Mouse (Mus musculus): ENCODE data around the gene Hus1b.
A peak's percentile ranks its signal among the peaks of the same experiment; 100 is the strongest.

Gene Hus1b

DNA sequence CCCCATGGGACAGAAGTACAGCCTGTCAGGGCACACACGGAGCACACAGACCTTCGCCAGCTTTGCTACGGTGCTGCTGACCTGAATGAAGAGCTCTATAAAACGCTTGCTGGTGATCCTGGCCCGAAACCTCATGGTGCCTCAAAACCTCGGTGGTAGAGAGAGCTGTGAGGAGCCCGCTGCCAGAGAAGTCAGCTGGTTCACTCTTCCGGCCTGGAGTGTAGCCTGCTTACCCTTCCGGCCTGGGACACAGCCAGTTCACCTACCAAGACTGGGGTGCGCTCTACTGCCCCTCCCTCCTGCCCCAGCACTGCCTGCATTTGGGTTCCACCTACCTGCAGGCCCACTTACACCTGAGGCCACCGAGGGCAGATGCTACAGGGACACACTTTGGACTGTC lies at the start of gene Hus1b:
Hus1b (minus strand) TSS at position 220 of the 400 bp plus-strand sequence.
- DNase-seq (ENCODE audit: low read depth), result no peak

DNA sequence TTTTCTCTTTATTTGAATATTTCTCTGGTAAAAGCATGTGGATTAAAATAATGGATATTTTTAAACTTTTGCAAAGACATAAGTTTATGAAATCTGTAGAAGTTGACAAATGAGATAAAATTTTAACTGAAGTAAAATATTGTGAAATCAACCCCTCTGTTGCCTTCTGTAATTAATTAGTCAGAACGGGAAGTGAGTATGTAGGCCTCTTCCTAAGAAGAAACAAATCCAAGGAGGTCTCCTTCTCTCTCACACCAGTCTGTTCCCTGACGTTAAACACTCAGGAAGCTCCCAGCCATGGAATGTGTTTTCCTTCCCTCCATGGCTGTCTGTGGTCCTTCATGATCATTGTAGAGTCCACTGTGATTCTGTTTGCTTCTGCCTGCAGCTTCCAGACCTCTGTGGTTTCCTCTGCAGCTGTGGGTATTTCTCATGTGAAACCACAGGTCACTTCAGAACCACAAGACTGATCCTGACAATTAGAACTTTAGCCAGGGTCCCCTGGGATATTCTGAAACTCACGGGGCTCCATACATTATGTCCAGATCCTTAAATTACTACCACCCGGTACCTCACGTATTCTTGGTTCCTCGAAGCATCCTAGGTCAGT lies 46.8 kb upstream of the Hus1b start:
- peak; percentile 86 for DNase-seq (ENCODE audit: low read depth)

DNA sequence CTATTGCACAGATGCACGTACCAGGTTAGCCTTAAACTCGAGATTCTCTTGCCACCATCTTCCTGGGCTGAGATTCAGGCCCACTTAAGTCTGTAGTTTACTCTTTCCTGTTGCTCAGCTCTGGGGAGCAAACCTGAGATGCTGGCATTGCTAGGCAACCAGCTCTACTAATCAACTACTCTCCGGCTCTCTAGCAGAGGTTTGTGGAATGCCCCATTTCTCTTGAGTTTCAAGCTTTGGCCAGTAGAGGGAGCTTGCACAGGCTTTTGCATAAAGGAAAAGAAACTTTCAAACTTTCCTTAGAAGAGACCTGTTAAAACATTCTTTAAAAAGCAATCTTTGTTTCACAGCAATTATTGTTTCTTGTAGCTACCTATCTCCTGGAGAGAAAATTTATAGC lies 46.3 kb upstream of the Hus1b start:
- peak; percentile 55 for DNase-seq (ENCODE audit: low read depth)

DNA sequence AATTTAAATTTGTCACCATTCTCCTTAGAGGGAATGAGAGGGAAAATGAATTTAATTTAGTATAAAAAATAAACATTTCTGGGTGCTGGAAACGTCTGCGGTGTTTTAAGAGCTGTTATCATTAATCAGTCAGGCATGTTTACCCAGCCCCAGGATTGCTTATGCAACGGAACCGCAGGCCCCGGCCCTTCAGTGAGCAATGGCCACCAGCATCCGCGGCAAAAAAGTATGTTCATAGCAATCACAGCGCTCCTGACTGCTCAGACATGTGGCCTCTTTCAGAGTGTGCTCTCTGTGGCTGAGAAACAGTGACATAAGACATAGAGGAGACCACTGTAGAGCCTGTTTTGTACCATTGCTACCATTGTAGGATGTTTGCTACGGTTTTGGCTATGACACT lies 42.7 kb upstream of the Hus1b start:
- DNase-seq (ENCODE audit: low read depth), result peak; percentile 19

DNA sequence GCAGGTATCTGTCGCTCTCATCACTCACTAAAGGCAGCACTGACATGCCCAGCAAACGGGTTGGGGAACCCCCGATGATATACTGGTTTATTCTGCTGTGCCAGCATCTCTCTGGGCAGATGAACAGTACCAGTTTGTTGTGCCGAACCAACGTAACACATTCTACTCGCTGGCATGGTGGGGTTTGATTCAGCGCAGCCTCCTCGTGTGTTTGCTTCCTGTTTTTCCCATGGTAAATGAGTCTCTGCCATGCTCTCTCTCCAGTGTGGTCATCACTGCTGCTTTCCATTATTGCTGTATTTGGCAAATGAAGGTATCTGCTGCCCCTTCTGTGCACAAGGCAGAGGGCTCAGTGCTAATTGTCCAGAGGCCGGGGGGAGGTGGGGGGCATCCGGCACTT lies 42.2 kb upstream of the Hus1b start:
- no peak for DNase-seq (ENCODE audit: low read depth)

DNA sequence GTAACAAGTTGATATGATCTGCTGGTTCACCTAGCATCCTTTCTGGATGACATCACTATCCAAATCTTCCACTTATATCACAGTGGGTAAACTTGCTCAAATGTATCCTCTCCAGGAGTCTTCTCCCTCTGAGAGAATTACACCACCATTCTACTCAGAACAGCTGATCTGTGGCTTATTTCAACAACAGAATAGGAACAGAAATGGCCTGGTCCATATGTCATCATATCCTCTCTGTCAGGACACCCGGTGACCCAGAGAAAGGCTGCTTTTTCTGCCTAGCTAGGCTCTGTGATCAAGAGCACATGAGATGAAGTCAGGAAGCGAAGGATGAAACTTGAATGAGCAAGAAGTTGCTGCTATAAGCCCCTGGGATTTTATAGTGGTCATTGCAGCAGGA lies 40.1 kb upstream of the Hus1b start:
- DNase-seq (ENCODE audit: low read depth), result peak; percentile 72

DNA sequence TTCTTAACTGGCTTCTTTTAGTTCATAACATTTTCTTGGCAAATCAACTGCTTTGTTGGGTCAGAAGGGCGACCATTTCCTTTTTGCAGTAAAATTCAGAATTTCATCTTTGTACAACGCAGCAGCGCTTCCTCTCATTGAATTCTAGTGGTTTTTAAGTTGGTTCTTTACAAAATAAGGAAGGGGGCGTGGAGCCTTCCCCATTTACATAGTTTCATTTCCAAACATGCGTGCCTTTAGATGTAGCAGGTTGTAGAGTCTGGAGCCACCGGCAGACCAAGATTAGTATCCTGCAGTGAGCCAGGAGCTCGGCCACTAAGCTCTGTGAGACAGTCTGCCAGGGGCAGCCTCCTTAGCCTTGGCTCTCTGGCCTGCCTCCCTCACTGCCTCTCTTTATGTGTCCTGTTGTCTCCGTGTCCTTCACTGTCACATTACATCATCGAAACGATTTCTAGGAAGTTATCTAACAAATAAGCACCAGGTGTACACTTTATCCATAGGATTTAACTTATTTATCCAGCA lies 39.4 kb upstream of the Hus1b start:
- peak; percentile 14 for DNase-seq (ENCODE audit: low read depth)

DNA sequence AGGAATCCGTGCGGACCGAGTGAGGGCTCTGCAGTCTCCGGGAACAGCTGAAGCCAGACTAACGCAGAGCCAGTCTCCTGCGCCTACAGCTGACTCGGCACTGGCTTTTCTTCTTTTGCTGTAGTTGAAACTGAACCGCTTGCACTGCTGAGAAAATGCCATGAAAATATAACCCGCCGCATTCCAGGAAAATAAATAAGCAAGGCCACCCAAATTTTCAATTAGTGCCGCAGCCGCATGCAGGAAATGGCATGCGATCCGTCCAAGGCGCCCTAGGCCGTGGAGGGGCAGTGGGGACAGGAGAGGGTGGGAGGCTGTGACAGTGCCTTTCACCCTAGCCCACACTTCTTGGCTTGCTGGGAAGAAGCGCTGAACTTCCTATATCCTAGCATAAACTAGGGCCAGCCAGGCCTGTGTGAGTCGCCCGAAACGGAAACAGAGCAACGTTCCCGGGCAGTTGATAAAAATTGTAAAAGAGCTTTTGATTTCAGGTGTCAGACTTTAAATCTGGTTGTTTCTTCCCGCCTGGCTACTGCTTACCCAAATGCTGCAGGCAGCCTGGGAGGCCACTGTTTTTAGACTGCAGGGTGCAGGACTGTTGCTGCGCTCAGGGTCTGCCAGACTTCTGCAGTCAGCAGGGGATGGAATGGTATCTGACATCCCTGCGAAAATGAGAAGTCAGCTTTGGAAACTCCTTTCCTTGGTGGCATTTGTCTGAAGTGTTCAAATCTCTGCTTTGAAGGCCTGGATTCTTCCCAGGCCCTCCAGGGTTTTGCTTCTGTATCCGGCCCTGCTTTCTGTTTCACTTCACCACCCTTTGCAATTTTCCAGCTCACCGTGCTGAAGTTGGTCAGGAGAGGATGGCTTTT lies 38.3 kb upstream of the Hus1b start:
- DNase-seq (ENCODE audit: low read depth), result no peak

DNA sequence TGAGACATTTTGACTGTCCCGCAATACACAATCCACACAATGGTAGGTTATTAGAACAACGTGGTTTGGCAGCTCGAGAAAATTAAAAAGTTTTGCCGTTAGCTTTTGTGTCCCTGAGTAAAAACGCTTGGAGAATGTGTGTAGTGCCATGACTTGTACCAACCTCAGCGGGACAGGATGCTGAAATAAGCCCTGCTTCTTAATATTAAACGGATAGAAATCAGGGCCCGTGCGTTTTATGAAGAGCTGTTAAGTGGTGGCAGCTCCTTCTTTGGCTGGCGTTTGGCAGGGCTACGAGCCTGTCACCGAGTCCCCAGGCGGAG lies 37.7 kb upstream of the Hus1b start:
- DNase-seq (ENCODE audit: low read depth), result no peak

DNA sequence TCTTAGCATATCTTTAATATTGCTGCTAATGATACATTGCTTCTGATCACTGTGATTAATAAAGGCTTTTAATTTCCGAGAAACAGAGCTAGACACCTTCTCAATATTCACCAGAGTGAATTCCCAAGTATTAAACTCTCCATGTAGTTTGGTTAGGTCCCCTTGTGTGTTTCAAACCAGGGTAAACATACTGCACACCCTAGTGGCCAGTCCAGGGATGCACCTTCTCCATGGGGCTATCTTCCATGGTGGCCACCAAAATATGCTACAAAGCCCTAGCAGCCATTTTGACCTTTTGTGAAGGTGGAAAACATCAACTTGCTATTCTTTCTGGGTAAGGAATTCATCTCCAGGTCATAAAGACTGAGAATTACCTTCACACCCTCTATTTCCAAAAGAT lies 34.1 kb upstream of the Hus1b start:
- DNase-seq (ENCODE audit: low read depth), result peak; percentile 71

DNA sequence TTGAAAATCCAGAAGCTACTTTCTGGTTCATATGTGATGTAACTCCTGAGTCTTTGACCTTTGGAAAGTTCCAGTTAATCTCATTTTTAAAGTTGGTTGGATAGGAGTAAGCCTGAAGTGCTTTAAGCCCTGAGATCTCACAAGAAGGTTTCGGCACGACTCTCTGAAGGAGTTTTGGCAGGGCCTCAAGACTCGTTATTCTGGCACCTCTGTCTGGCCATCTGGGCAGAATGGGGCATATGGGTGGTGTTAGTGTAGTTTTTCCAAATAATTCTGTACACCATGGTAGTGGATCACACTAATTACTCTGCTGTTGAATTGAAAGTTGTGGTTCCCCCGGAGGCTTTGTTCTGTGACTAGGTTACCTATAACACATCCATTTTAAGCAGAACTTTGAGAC lies 30.7 kb upstream of the Hus1b start:
- no peak for DNase-seq (ENCODE audit: low read depth)

DNA sequence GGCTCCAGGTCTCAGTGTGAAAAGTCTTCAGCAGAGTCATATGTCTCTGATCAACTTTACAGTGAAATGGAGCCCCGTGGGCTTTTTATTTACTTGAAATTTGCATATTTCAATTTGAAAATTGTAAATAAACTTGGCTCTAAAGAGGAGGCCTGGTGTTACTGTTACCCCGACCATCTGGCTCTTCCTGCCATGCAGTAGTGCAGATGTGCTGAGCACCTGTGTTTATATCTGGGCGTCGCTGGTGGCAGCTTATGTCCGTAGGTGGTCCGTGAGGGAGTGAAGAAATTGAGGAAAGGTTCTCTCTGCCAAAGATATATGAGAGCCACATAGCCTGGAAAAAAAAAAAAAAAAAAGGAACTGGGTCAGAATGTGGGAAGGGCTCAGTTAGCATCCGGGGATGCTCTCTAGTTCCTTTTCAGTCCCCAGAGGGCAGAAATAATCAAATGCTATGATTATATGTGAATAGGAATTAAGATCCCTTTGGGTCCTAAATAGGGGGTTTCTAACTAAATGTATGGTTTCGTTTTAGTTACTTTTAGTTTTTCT lies 29.1 kb upstream of the Hus1b start:
- no peak for DNase-seq (ENCODE audit: low read depth)

DNA sequence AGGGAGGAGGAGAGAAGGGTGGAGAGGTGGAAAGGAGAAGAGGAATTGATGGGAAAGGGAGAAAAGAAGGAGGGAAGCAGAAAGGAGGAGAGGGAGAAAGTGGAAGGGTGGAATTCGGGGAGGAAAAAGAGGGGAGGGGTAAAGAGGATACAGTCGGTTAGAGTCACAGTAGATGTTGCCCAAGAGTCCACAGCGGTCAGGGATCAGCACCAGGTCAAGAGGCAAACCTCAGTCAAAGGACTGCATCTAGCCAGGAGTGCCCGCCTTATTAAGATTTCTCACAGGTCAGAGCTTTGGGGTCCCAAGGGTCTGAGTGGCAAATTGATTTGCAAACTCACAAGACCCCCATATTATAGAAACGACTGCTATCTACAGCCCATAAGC lies 26.7 kb upstream of the Hus1b start:
- no peak for DNase-seq (ENCODE audit: low read depth)

DNA sequence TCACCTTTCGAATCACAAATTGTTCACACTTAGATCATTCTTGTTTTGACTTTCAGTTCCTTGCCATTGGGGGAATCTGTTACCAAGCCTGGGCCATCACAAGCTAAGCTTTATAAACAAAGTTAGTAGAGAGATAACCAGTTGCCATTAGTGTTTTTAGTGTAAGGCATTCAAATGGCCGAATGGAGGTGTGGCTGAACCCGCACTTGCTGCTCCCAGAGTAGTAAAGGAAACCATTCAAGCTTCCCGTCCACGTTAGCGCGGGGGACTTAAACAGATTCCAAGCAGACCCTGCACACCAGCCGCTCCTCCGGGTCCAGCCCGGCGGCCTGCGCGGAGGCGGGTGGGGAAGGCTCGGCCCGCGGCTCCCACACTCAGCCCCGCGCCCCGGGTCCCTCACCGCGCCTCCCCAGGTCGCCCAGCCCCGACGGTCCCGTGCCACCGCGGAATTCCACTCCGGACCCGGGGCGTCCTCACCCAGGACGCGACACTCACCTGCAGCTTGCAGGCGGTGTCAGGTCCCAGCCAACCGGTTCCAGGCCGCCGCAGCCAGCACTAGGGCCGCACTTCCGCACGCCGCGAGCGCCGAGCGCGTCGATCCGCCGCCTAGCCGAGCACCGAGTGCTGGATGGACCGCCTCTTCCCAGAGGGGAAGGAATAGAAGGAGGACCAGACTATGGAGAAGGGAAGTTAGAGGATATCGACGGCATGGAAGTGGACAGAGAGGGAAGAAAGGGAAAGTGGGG lies 26.1 kb upstream of the Hus1b start, which contains the start of the genes Exoc2 and Gm5447:
Exoc2 (minus strand) TSS at position 593 of the 746 bp plus-strand sequence.
Gm5447 (plus strand) TSS at position 704 of the 746 bp plus-strand sequence.
- peak; percentile 80 for DNase-seq (ENCODE audit: low read depth)

DNA sequence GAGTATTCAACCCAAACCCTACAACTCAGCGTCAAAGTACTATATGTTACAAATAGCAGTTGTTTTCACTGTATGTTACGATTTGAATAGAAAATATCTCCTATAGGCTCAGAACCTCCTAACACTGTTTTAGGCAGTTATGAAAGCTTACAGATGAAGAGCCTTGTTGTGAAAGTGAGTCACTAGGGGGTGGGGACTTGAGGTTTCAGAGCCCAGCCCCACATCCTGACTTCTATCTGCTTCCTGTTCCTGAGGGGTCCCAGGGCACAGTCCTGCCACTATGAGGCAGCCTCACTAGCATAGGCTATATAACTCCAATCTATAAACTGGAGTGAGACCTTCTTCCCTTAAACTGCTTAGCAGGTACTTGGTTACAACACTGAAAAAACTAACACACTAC lies 24.5 kb upstream of the Hus1b start:
- peak; percentile 96 for DNase-seq (ENCODE audit: low read depth)

DNA sequence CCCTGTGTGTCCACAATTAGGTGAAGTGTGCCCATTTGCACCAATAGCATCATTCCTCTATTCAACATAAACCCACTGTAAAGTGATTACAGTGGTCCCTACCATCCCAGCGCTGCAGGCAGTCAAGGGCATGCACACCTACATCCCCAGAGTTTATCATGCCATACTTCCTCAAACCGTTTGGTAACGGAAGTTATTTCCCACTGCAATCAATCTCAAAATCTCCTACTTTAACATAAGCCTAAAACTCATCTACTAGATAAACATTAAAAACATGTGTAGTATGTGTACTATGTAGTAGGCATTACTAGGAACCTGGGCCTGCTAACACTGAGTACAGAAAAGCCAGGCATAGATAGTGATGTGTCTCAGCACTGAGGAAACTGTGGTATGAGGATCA lies 23.5 kb upstream of the Hus1b start:
- DNase-seq (ENCODE audit: low read depth), result peak; percentile 7

DNA sequence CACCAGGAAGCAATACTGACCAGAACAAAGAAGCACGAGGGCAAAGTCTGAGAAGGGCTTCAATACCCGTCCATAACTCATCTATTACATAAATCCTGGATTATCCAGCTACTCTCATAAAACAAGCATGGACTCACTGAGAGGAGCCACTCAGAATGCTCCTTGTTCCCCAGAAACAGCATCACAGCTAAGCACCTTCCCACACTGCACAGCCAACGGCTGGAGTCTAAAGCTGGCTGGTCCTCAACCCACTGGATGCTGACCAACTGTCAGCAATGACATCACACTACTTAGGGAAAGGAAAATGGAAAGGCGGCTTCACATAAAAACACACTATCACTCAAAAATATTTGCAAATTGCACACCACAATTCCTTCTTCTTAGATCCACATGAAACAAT lies 20.8 kb upstream of the Hus1b start:
- DNase-seq (ENCODE audit: low read depth), result no peak

DNA sequence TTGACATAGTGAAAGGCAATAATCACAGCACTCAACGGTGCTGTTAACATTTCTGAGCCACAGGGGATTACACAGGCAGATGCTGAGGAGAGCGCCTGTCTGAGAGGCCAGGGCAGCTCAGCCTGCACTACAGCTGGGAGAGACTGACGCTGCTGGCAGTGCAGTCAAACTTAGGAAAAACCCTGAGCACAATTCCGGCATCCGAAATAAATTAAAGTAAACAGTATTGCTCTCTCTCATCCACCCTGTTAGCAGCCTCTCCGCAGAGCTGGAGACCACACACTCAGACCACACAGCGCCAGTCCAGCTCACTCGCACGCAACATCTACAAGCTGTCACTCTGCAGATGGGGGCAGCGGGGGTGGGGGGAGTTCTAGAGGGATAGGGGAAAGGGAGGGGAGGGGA lies 18.9 kb upstream of the Hus1b start:
- no peak for DNase-seq (ENCODE audit: low read depth)

DNA sequence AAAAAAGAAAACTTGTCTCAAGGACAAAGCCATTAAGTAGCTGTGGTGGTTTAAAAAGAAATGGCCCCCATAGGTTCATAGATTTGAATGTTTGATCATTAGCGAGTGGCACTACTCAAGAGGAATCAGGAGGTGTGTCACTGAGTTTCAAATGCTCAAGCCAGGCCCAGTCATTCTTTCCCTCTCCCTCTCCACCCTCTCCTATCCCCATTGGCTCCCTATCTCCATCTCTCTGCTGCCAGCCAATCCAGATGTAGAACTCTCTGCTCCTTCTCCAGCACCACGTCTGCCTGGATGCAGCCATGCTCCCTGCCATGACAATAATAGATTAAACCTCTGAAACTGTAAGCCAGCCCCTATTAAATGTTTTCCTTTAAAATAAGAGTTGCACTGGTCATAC lies 14.4 kb upstream of the Hus1b start:
- no peak for DNase-seq (ENCODE audit: low read depth)

DNA sequence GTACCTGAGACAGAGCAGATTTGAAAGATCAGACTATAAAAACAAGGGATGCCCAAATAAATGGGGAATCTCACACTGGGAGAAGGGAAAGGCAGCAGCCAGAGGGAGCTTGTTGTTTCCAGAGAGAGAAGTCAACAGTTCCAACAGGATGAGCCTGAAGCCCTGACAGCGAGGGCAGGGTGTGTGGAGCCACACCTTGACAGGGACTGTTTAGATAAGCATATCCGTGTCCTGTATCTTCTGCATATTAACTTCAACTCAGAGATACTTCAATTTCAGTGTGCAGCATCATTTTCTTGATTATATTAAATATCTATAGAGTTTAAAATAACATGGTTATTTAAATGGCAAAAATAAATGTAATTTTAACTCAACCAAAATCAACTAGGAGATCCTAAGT lies 13.2 kb upstream of the Hus1b start:
- no peak for DNase-seq (ENCODE audit: low read depth)

DNA sequence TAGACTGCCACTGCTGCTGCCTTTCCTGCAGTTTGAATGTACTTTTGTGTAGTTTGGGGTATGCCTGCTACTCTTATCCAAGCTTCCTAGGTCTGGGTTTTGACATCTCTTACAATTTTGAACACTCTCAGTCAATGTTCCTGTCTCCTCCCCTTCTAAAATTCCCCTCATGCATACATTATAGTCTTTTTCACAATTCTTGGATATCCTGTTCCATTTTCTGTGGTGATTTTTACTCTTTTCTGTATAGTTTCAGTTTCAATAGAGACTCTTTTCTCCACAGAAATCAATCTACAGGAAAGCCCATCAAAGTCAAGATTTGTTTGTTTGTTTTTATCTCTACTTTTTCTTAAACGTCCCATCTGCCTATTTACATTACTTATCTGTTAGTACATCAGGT lies 6.0 kb upstream of the Hus1b start:
- DNase-seq (ENCODE audit: low read depth), result no peak

DNA sequence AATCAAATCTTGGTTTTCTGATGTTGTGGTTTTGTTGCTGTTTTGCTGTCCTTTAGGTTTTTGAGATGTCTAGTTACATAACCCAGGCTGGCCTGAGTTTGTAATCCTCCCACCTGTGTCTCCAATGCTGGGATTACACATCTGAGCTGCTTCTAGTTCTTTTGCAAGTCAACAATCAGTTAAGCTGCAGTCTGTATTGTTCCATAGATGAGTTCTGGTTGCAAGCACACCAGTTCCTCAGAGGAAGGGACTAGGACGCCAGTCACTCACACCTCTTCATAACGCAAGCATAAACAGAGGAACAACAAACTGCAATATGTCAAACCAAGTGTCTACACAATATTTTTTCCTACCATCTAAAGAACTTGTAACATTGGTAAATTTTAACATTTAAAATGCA lies 4.5 kb upstream of the Hus1b start:
- no peak for DNase-seq (ENCODE audit: low read depth)

DNA sequence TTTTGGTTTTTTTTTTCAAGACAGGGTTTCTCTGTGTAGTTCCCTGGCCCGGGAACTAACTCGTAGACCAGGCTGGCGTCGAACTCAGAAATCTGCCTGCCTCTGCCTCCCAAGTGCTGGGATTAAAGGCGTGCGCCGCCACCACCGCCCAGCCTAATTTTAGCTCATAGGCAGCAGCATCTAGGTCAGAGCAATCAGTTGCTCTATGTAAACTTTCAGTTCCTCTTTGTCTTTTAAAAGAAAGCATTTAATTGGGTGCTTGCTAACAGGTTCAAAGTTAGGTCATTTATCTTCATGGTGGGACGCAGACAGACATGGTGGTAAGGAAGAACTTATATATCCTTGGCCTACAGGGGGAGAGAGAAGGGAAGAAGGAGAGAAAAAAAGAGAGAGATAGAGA lies 1.6 kb upstream of the Hus1b start:
- DNase-seq (ENCODE audit: low read depth), result no peak

All from 416B (cell line).